Mouse (Mus musculus): ENCODE measurements around the gene Taf1b. TPM values are rescaled to one million over a fixed set of nuclear protein-coding genes. Genes with fewer than 3 reads are reported as not detected.

Gene Taf1b
- polyA plus RNA-seq, 1 experiment from 2014 or later: 18.5 TPM

DNA sequence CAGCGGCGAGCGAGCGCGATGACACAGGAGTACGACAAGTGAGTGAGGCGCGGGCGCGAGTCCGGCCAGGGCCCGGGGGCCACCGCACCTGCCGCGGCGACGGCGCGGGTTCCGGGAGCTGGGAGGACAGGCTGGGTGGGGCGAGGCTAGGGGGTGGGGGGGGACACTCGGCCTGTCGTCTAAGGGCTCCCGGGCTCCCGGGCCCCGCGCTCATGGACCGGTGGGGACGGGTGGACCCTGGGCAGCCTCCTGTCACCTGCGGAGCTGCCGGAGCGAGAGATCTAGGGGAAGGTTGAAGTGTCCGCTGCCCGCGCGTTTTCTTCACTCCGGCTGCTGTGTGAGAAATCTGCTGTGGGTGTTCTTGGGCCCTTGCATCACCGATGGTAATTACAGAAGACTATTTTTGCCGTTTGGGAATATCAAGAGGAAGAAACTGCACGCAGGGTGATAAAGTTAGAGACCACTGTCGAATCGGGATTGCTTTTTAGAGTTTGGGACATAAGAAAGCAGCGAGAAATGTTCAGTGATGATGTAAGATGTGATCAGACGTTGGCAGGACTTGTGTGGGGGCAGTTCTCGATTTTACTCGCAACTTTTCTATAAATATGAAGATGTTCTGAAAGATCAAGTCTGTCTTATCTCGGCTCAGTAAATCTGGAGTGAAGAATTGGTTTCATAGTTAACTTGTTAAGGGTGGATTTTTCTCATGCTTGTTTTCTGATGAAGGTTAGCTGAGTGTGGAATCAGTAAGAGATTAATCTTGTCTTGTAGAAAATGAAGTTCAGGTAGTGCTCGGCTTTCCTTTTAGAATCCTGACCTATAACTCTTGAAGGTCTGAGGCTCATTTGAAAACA lies 74.5 kb downstream of the Taf1b start:
- peak; percentile 63 for ATAC-seq
- no peak overlapping the region for H3K27ac ChIP-seq (ENCODE audit: low read length)
- no peaks in the 10 kb centered on the region for H3K9me3 ChIP-seq (ENCODE audit: control insufficient read depth, low read length)
- peak overlapping the region; percentile 66 for H3K9ac ChIP-seq (ENCODE audit: low read depth, low read length)
- H3K36me3 ChIP-seq (ENCODE audit: control insufficient read depth, insufficient read depth, low read length): no peaks in the 10 kb centered on the region
- H3K4me3 ChIP-seq (ENCODE audit: low read length): peak overlapping the region; percentile 65
- peaks cover 7% of the 10 kb centered on the region for H3K4me1 ChIP-seq (ENCODE audit: control insufficient read depth, insufficient read depth, low read length)
- peaks cover 15% of the 10 kb centered on the region; the same call in 1 of the 2 replicates for H3K27me3 ChIP-seq (replicated peaks; ENCODE audit: control insufficient read depth, insufficient read depth, low read length)
- WGBS: 5% methylated on average over 43 of the region's 48 CpGs
- peak overlapping the region; percentile 94 for H3K4me2 ChIP-seq (ENCODE audit: low read depth, low read length)

DNA sequence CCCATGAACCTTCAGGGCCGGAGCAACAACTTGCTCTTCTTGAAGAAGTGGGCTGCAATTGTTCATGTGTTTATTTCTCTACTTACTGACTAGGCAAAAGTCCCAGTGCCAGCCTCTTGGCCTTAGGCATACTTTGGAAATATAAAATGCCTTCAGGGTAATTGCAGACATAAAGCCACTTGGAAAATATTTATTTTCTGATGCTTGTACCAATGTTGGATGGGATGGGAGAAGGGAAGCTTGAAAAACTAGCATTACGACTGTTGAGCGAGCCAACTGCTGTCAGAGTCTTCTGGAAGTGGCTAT lies 75.1 kb downstream of the Taf1b start:
- Histone ChIP-seq H3K27me3 (replicated peaks; ENCODE audit: control insufficient read depth, insufficient read depth, low read length) (peaks cover 15% of the 10 kb centered on the region; the same call in 1 of the 2 replicates), H3K9me3 (ENCODE audit: control insufficient read depth, low read length) (no peaks in the 10 kb centered on the region), H3K4me3 (ENCODE audit: low read length) (no peak overlapping the region), H3K9ac (ENCODE audit: low read depth, low read length) (no peak overlapping the region), H3K4me2 (ENCODE audit: low read depth, low read length) (no peak overlapping the region), H3K36me3 (ENCODE audit: control insufficient read depth, insufficient read depth, low read length) (no peaks in the 10 kb centered on the region), H3K27ac (ENCODE audit: low read length) (no peak overlapping the region), H3K4me1 (ENCODE audit: control insufficient read depth, insufficient read depth, low read length) (peaks cover 7% of the 10 kb centered on the region)
- 47% methylated on average over 3 of the region's 3 CpGs for WGBS
- ATAC-seq: no peak

GRCm38 (mm10) chr12:24574870-24575269 lies 76.7 kb downstream of the Taf1b start:
- Histone ChIP-seq H3K36me3 (ENCODE audit: control insufficient read depth, insufficient read depth, low read length) (no peaks in the 10 kb centered on the region), H3K9me3 (ENCODE audit: control insufficient read depth, low read length) (no peaks in the 10 kb centered on the region), H3K4me3 (ENCODE audit: low read length) (no peak overlapping the region), H3K27me3 (replicated peaks; ENCODE audit: control insufficient read depth, insufficient read depth, low read length) (peaks cover 15% of the 10 kb centered on the region; the same call in 1 of the 2 replicates), H3K27ac (ENCODE audit: low read length) (no peak overlapping the region), H3K9ac (ENCODE audit: low read depth, low read length) (no peak overlapping the region), H3K4me2 (ENCODE audit: low read depth, low read length) (no peak overlapping the region), H3K4me1 (ENCODE audit: control insufficient read depth, insufficient read depth, low read length) (peaks cover 7% of the 10 kb centered on the region)
- 25% methylated on average over 7 of the region's 7 CpGs for WGBS
- ATAC-seq: no peak

DNA sequence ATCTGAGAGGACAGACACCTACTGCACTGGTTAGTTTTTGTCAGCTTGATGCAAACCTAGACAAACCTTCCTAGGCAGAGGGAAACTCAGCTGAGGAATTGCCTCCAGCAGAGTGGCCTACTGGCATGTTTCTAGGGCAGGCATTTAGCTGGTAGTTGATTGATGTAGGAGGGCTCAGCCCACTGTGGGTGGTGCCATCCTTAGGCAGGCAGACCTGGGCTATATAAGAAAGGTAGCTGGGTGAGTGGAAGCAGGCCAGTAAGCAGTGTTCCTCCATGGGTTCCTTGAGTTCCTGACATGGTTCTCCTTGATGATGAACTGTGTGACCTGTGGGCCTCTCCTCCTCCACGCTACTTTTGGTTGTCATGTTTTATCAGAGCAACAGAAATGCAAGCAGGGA lies 82.3 kb downstream of the Taf1b start:
- WGBS: 85% methylated on average over 1 of the region's 1 CpGs

DNA sequence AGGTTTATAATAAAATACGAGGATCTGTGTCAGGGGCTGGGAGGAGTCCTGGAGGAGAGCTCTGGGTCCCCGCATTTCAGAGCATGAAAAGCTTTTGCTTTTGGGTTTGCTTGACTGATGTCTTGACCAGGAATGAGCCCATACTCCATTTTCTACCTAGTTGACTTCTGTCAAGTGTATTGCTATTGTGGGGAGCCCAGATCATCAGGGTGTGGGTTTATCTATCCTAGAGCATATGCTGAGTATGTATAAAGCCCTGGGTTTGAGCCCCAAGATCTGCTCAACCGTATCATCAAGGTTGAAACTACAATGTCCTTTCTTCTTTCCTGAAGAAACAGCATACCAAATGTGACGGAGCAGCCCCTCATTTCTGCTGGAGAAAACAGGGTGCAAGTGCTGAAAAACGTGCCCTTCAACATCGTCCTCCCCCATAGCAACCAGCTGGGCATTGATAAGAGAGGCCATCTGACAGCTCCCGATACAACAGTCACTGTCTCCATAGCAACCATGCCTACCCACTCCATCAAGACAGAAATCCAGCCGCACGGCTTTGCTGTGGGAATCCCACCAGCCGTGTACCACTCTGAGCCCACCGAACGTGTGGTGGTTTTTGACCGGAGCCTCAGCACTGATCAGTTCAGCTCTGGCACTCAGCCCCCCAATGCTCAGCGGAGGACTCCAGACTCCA lies 83.0 kb downstream of the Taf1b start:
- no peak overlapping the region for H3K4me2 ChIP-seq (ENCODE audit: low read depth, low read length)
- no peaks in the 10 kb centered on the region for H3K9me3 ChIP-seq (ENCODE audit: control insufficient read depth, low read length)
- H3K4me3 ChIP-seq (ENCODE audit: low read length): no peak overlapping the region
- ATAC-seq: no peak
- H3K36me3 ChIP-seq (ENCODE audit: control insufficient read depth, insufficient read depth, low read length): no peaks in the 10 kb centered on the region
- no peaks in the 10 kb centered on the region for H3K27me3 ChIP-seq (replicated peaks; ENCODE audit: control insufficient read depth, insufficient read depth, low read length)
- H3K4me1 ChIP-seq (ENCODE audit: control insufficient read depth, insufficient read depth, low read length): no peaks in the 10 kb centered on the region
- no peak overlapping the region for H3K27ac ChIP-seq (ENCODE audit: low read length)
- no peak overlapping the region for H3K9ac ChIP-seq (ENCODE audit: low read depth, low read length)
- WGBS: 79% methylated on average over 14 of the region's 14 CpGs

More for the DNA sequence above, 82.3 kb downstream of the Taf1b start:
- no peaks in the 10 kb centered on the region for H3K9me3 ChIP-seq (ENCODE audit: control insufficient read depth, low read length)
- H3K36me3 ChIP-seq (ENCODE audit: control insufficient read depth, insufficient read depth, low read length): no peaks in the 10 kb centered on the region
- H3K4me3 ChIP-seq (ENCODE audit: low read length): no peak overlapping the region
- H3K4me1 ChIP-seq (ENCODE audit: control insufficient read depth, insufficient read depth, low read length): no peaks in the 10 kb centered on the region
- no peak overlapping the region for H3K4me2 ChIP-seq (ENCODE audit: low read depth, low read length)
- ATAC-seq: no peak
- H3K27ac ChIP-seq (ENCODE audit: low read length): no peak overlapping the region
- no peaks in the 10 kb centered on the region for H3K27me3 ChIP-seq (replicated peaks; ENCODE audit: control insufficient read depth, insufficient read depth, low read length)
- no peak overlapping the region for H3K9ac ChIP-seq (ENCODE audit: low read depth, low read length)

- Histone ChIP-seq H3K4me1 (ENCODE audit: control insufficient read depth, insufficient read depth, low read length) (no peaks in the 10 kb centered on the region), H3K27me3 (replicated peaks; ENCODE audit: control insufficient read depth, insufficient read depth, low read length) (no peaks in the 10 kb centered on the region), H3K4me3 (ENCODE audit: low read length) (no peak overlapping the region), H3K4me2 (ENCODE audit: low read depth, low read length) (no peak overlapping the region), H3K27ac (ENCODE audit: low read length) (no peak overlapping the region), H3K36me3 (ENCODE audit: control insufficient read depth, insufficient read depth, low read length) (no peaks in the 10 kb centered on the region), H3K9me3 (ENCODE audit: control insufficient read depth, low read length) (no peaks in the 10 kb centered on the region), H3K9ac (ENCODE audit: low read depth, low read length) (no peak overlapping the region)
- 88% methylated on average over 3 of the region's 3 CpGs for WGBS
- no peak for ATAC-seq
Observed at GRCm38 (mm10) chr12:24583653-24584052, 85.5 kb downstream of the Taf1b start.

GRCm38 (mm10) chr12:24584835-24585234 lies 86.7 kb downstream of the Taf1b start:
- Histone ChIP-seq H3K27ac (ENCODE audit: low read length) (no peak overlapping the region), H3K9me3 (ENCODE audit: control insufficient read depth, low read length) (no peaks in the 10 kb centered on the region), H3K4me3 (ENCODE audit: low read length) (no peak overlapping the region), H3K27me3 (replicated peaks; ENCODE audit: control insufficient read depth, insufficient read depth, low read length) (no peaks in the 10 kb centered on the region), H3K9ac (ENCODE audit: low read depth, low read length) (no peak overlapping the region), H3K4me1 (ENCODE audit: control insufficient read depth, insufficient read depth, low read length) (no peaks in the 10 kb centered on the region), H3K4me2 (ENCODE audit: low read depth, low read length) (no peak overlapping the region), H3K36me3 (ENCODE audit: control insufficient read depth, insufficient read depth, low read length) (no peaks in the 10 kb centered on the region)
- no peak for ATAC-seq
- WGBS: 83% methylated on average over 8 of the region's 8 CpGs

GRCm38 (mm10) chr12:24586193-24586592 lies 88.0 kb downstream of the Taf1b start:
- H3K4me2 ChIP-seq (ENCODE audit: low read depth, low read length): no peak overlapping the region
- H3K4me3 ChIP-seq (ENCODE audit: low read length): no peak overlapping the region
- H3K27me3 ChIP-seq (replicated peaks; ENCODE audit: control insufficient read depth, insufficient read depth, low read length): no peaks in the 10 kb centered on the region
- no peak for ATAC-seq
- no peak overlapping the region for H3K9ac ChIP-seq (ENCODE audit: low read depth, low read length)
- H3K36me3 ChIP-seq (ENCODE audit: control insufficient read depth, insufficient read depth, low read length): no peaks in the 10 kb centered on the region
- no peaks in the 10 kb centered on the region for H3K4me1 ChIP-seq (ENCODE audit: control insufficient read depth, insufficient read depth, low read length)
- WGBS: 71% methylated on average over 7 of the region's 7 CpGs
- no peak overlapping the region for H3K27ac ChIP-seq (ENCODE audit: low read length)
- H3K9me3 ChIP-seq (ENCODE audit: control insufficient read depth, low read length): no peaks in the 10 kb centered on the region

- WGBS: 80% methylated on average over 7 of the region's 7 CpGs
- Histone ChIP-seq H3K36me3 (ENCODE audit: control insufficient read depth, insufficient read depth, low read length) (no peaks in the 10 kb centered on the region), H3K4me3 (ENCODE audit: low read length) (no peak overlapping the region), H3K27ac (ENCODE audit: low read length) (no peak overlapping the region), H3K4me2 (ENCODE audit: low read depth, low read length) (no peak overlapping the region), H3K9me3 (ENCODE audit: control insufficient read depth, low read length) (no peaks in the 10 kb centered on the region), H3K4me1 (ENCODE audit: control insufficient read depth, insufficient read depth, low read length) (no peaks in the 10 kb centered on the region), H3K27me3 (replicated peaks; ENCODE audit: control insufficient read depth, insufficient read depth, low read length) (no peaks in the 10 kb centered on the region), H3K9ac (ENCODE audit: low read depth, low read length) (no peak overlapping the region)
- ATAC-seq: no peak
Observed at GRCm38 (mm10) chr12:24590371-24590770, 92.2 kb downstream of the Taf1b start.
